Mouse (Mus musculus) adrenal gland, postnatal 14 days (tissue): ENCODE data around the gene Vangl2. TPM values are rescaled to one million over a fixed set of nuclear protein-coding genes. Genes with fewer than 3 reads are reported as not detected.
A peak's percentile ranks its signal among the peaks of the same experiment; 100 is the strongest.
"Not testable (repeated sequence)": the region's sequence is repeated elsewhere in the genome, so short reads cannot be mapped to it uniquely, and the experiment has no call there.

Source experiments
- DNase-seq: peaks from one replicate; pipeline ENCODE4 v3.0.0; 2021; ENCODE audit warnings: mixed read lengths
- total RNA-seq: library from RNA; stranded (reverse); gene quantifications from 2 replicates; pipeline ENCODE4 v1.2.3, GENCODE M21; 2021

The Vangl2 gene
- total RNA-seq, 1 experiment from 2014 or later: 4.6 TPM

DNA sequence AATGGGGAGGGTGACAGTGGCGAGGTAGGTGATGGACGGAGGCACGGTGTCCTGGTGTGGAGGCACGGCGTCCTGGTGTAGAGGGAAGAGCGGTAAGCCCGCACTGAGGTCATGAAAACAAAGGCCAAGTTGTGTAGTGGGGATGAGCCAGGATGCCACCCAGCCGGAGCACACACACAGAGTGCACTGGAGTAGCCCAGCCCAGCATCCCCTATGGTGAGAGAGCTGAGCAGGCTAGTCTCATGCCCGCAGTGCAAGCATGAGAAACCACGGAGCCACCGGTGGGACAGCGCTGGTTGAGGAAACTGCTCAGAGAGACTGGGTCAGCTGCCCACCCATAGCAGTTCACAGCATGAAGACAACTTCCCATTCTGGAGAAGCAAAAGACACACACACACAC, 26.6 kb downstream of the Vangl2 start:
- DNase-seq: no peak

DNA sequence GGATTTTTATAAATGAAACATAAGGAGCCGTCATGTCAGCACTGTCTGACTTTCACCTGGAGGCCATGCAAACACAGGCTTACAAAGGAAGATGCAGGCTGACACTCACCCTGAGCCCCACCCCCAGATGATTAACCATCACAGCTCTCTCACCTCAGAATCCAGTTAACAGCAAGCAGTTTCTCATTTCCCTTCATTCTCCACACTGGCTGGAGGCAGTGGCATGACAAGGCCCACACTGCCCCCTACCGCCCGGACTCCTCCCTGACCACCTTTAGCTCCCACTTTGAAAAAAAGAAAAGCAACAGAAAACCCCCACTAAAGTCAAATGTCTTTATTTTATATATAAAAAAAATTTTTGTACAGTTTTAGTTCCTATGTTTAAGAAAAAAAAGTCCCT, 27.6 kb downstream of the Vangl2 start:
- peak; percentile 67 for DNase-seq

DNA sequence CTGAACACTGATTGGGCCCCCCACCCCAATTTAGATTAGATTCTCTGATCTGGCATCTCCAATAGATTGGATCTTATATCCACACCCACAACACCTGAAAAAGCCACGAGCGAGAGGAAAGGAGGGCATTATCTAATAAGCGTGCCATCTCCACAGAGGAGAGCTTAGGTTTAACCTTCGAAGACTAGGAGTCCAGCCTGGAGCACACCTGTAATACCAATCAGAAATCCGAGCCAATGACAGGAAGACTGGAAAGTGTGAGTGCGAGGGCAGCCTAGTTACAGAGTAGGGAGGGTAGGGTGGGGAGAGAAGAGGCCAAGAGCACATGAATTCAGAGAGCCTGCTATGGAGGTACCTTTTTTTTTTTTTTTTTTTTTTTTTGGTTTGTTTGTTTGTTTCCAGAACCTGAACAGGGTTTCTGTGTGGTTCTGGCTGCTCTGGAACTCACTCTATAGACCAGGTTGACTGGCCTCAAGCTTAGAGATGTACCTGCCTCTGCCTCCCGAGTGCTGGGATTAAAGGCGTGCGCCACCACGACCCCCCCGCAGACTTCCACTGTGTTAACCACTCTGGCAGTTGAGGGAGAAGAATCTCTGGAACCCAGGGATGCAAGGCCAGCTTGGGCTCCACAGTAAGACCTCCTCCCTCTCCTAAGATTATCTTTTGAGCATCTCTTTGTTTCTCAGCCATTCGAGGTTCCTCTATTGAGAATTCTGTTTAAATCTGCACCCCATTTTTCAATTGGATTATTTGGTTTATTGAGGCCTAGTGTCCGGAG, 29.2 kb downstream of the Vangl2 start:
- DNase-seq: no peak

- DNase-seq: no peak
These were observed 31.5 kb downstream of the Vangl2 start for GRCm38 (mm10) chr1:171996701-171997100.

GRCm38 (mm10) chr1:171994918-171995715, 33.1 kb downstream of the Vangl2 start:
- DNase-seq: no peak

DNA sequence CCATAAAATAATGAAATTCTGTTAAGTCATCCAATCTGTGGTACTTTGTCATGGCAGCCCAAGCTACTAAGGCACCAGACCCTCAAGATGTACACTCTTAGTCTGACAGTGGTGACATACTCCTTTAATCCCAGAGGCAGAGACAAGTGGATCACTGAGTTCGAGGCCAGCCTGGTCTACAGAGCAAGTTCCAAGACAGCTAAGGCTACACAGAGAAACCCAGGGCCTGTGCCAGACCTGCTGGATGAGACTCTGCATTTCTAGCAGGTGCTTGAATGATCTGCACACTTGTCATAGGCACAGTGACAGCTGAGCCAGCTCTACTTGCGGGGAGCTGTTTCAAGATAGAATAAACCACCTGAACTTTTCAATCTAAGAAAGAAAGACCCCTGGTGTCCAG, 33.7 kb downstream of the Vangl2 start:
- DNase-seq: no peak

DNA sequence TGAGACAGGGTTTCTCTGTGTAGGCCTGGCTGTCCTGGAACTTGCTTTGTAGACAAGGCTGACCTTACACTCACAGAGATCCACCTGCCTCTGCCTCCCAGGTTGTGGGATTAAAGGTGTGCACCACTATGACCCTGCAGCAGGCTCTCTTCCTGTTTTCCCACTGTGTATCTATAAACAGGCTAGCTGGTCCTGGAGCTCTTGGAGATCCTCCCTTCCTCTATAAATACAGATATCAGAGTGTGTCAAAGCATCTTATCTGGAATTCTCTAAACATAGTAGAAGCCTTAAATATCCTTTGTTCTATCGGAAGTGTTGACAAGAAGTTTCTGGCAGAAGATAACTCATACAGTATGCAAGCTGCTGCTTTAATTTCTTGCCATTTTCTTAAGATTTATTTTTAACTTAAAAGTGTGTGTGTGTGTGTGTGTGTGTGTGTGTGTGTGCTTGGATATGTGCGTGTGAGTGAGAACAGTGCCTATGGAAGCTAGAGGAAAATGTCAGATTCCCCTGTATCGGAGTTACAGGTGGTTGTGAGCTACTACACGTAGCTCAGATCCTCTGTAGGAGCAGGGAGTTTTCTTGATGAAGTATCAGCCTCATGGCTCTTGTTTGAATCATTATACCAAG, 35.2 kb downstream of the Vangl2 start:
- no peak for DNase-seq

- no peak for DNase-seq
These were observed 36.4 kb downstream of the Vangl2 start for GRCm38 (mm10) chr1:171991883-171992282.

DNA sequence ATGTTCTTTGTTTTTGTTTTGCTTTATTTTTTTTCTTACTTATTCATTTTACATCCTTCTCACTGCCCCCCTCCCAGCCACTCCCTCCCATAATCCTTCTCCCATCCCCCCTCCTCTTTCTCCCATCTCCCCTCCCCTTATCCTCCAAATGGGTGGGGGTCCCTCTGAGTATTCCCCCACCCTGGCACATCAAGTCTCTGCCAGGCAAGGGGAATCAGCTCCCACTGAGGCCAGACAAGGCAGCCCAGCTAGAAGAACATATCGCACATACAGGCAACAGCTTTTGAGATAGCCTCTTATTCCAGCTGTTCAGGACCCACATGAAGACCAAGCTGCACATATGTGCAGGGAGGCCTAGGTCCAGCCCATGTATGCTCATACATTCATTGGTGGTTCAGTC, 44.1 kb downstream of the Vangl2 start:
- DNase-seq: no peak

- no peak for DNase-seq
These were observed 44.8 kb downstream of the Vangl2 start for GRCm38 (mm10) chr1:171983372-171984001.

DNA sequence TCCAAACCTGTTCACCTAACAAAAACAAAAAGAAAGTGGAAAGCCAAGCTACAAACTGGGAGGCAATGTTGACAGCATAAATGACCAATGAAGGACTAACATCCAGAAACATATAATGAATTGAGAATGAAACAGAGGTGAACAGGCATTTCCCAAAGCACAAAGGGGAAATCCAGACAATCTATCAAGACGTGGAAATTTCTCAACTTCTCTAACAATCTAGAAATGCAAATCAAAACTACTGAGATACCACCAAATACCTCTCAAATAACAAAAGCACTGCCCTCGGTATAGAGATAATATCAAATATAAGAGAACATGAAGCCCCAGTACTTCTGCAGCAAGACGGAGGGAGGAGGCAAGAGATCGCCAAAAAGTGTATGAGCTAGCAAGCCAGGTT, 45.5 kb downstream of the Vangl2 start:
- DNase-seq: no peak

DNA sequence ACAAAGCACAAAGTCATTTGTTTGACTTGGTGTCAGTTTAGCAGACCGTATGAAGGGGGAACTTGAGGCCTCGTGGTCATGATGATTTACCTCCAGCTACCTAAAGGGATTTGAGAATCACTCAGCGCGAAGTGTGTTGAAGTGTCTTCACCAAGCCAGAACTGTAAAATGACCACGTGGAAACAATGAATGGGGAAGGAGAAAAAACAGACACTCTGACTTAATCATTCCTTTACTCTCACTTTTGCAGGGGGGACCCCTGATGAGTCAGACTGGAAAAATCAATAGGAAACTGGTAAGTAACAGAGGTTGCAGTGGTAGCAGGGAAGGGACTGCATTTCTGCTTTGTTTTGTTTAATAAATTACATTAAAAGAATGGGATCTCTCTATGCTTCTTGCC, 46.1 kb downstream of the Vangl2 start:
- no peak for DNase-seq

DNA sequence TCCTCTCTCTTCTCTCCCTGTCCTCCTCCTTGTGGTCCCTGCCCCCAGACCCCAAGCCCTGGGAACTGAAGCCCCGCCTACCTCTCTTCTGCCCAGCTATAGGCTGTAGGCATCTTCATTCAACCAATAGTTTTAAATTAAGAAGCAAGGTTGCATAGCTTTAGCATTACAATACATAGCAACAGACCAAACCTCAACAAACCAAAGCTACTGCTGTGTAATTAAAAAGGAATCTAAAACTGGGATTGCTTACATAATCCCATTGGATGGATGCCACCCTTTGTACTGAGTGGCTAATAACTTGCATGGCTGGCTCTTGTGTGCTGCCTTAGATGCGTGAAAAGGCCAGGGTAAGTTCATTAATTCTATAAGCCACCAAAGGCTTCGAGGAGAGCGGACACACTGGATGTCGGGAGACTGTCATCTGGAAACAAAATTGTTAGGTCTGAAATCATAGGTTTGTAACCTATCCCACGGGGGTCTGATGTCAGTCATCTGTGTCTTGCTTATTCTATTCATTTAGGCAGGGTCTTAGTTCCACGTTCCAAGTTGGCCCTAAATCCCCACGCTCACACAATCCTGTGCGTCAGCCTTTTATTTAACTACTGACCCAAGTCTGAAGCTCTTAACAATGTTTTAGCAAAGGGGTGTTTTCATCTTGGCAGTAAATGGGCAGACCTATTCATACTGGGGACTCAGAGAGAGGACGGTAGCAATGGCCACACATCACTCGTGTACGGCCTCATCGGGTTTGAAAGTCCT, 48.1 kb downstream of the Vangl2 start:
- no peak for DNase-seq

GRCm38 (mm10) chr1:171977891-171978290, 50.4 kb downstream of the Vangl2 start:
- DNase-seq: no peak

GRCm38 (mm10) chr1:171976826-171977539, 51.3 kb downstream of the Vangl2 start:
- DNase-seq: no peak

GRCm38 (mm10) chr1:171975831-171976230, 52.4 kb downstream of the Vangl2 start:
- no peak for DNase-seq

GRCm38 (mm10) chr1:171975377-171975776, 52.9 kb downstream of the Vangl2 start:
- DNase-seq: no peak

- DNase-seq: not testable (repeated sequence)
These were observed 53.9 kb downstream of the Vangl2 start for GRCm38 (mm10) chr1:171974361-171974760.

DNA sequence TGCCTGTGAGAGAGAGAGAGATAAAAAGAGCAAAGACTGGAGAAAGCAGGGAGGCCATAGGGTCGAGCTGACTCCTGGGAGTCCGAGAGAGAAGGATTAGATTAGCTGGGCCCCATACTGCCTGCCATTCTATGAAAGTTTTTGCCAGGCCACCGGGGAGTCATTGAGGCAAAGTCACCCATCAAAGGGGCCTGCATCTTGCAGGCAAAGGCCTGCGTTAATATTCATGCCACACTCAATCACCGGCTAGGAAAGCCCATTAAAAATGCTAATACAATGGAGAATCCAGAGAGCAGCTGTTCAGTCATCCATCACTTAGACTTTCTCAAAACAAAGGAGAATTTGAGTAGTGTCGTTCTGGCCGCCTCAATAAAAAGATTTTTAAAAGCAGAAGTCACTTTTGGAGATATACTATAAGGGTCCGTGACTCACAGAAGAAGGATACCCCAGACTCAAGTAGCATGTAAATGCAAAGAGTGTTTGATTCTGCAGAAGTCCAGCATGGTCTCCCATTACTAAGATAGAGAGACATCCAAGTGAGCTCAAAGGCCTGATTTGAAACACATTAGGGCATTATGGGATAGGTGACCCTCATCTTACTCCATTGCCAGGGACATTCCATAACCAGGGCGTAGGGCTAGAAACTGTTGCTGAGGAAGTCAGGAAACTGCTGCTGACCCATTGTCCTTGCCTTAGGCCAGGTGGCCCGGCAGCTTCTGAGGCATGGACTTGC, 57.2 kb downstream of the Vangl2 start:
- DNase-seq: no peak

DNA sequence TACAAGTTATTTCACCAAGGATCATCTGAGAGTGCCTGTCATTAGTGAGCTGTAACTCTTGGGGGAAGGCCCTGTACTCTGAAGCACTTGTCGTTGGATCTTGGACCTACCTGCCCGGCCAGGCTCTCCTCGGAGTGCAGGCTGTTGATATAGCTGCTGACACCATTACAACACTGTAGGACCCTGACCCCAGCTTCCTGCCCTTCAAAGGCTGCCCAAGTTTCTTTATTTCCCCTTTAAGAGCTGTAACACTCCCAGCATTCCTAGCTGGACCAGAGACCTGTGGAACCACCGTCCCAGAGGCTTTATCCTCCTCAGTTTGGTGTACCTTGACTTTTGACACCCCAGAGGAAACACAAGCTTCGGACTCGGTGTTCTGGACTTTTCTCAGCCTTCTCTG, 59.0 kb downstream of the Vangl2 start:
- DNase-seq: no peak
